Mouse (Mus musculus): ENCODE measurements around the gene Nccrp1. TPM values are rescaled to one million over a fixed set of nuclear protein-coding genes. Genes with fewer than 3 reads are reported as not detected.

Nccrp1 gene
- polyA plus RNA-seq, 1 experiment, result 0.14 TPM

DNA sequence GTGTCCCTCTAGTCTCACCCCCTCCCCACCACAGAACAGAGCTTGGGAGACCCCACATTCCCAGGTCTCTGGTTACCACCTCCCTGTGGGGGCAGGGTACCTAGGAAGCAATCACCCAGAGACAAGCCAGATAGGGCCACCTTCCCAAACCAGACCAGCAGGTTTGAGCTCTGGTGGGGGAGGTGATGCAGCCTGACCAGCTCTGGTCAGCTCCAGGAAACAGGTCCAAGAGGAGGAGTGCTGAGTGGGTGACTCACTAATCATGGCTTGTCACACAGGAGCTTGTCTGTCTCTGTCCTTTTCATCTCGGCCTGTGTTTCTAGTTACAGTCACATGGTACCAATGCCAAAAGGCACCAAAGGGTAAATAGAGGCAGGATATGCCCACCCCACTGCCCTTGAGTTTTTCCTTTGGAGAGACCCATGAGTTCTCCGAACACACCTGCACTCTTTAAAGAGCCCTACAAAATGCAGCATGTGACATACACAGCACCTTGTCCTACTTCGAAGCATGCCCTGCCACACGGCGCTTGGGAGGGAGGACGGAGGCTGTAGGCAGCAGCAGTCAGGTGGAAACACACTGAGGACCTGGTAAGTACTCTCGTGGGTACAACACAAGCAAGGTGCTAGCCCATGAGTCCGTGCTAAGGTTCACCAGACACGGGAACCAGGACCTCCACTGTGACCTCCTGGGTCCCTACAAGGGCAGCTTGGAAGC is 30.9 kb upstream of the Nccrp1 start:
- TF ChIP-seq CTCF (IDR thresholded peaks at IDR 0.05; ENCODE audit: extremely low read depth, insufficient read length, insufficient replicate concordance, low read depth, low read length) (no peak), POLR2A (IDR thresholded peaks at IDR 0.05; ENCODE audit: low read depth, low read length) (no peak)
- Histone ChIP-seq H3K27ac (ENCODE audit: insufficient read depth, low read depth, low read length) (peak overlapping the region; percentile 5), H3K4me3 (ENCODE audit: low read depth, low read length) (no peak overlapping the region)

GRCm38 (mm10) chr7:28576271-28576914 is 29.3 kb upstream of the Nccrp1 start:
- WGBS, result 32% methylated on average over 5 of the region's 5 CpGs
- no peak overlapping the region for H3K4me3 ChIP-seq (ENCODE audit: low read depth, low read length)
- peaks cover 85% of the 10 kb centered on the region for H3K4me1 ChIP-seq (ENCODE audit: control insufficient read depth, insufficient read depth, insufficient read length, low read length)
- no peaks in the 10 kb centered on the region for H3K36me3 ChIP-seq (ENCODE audit: control insufficient read depth, insufficient read depth, low read length)
- H3K27me3 ChIP-seq (ENCODE audit: control insufficient read depth, insufficient read depth, low read length), result no peaks in the 10 kb centered on the region
- peak overlapping the region; percentile 5; the same call in 1 of the 2 replicates for H3K27ac ChIP-seq (ENCODE audit: insufficient read depth, low read depth, low read length)
- TF ChIP-seq POLR2A (IDR thresholded peaks at IDR 0.05; ENCODE audit: low read depth, low read length) (no peak), CTCF (IDR thresholded peaks at IDR 0.05; ENCODE audit: extremely low read depth, insufficient read length, insufficient replicate concordance, low read depth, low read length) (no peak)

More for the DNA sequence above, 30.9 kb upstream of the Nccrp1 start:
- H3K36me3 ChIP-seq (ENCODE audit: control insufficient read depth, insufficient read depth, low read length), result no peaks in the 10 kb centered on the region
- 40% methylated on average over 9 of the region's 9 CpGs for WGBS
- no peaks in the 10 kb centered on the region for H3K27me3 ChIP-seq (ENCODE audit: control insufficient read depth, insufficient read depth, low read length)
- H3K4me1 ChIP-seq (ENCODE audit: control insufficient read depth, insufficient read depth, insufficient read length, low read length), result peaks cover 79% of the 10 kb centered on the region

DNA sequence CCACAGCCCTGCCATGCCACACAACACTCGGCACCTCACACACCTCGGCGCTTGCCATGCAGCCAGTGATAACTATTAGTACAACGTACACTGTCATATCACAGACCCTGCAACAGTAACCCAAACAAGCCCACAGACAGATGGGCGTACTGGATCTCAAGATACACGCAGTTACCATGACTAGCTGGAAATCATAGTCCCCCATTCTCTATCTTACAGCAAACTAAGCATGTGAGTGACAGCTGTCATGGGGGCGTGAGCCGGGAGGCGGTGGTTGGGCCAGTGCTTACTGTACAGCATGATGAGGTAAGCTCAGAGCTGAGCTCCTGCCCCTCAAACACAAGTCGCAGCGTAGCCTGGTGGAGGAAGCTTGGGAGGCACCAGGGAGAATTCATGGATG is 28.5 kb upstream of the Nccrp1 start:
- H3K27me3 ChIP-seq (ENCODE audit: control insufficient read depth, insufficient read depth, low read length), result no peaks in the 10 kb centered on the region
- H3K36me3 ChIP-seq (ENCODE audit: control insufficient read depth, insufficient read depth, low read length), result no peaks in the 10 kb centered on the region
- H3K27ac ChIP-seq (ENCODE audit: insufficient read depth, low read depth, low read length), result no peak overlapping the region
- H3K4me1 ChIP-seq (ENCODE audit: control insufficient read depth, insufficient read depth, insufficient read length, low read length), result peaks cover 88% of the 10 kb centered on the region
- H3K4me3 ChIP-seq (ENCODE audit: low read depth, low read length), result no peak overlapping the region
- TF ChIP-seq CTCF (IDR thresholded peaks at IDR 0.05; ENCODE audit: extremely low read depth, insufficient read length, insufficient replicate concordance, low read depth, low read length) (no peak), POLR2A (IDR thresholded peaks at IDR 0.05; ENCODE audit: low read depth, low read length) (no peak)
- 85% methylated on average over 11 of the region's 11 CpGs for WGBS

- WGBS, result 73% methylated on average over 3 of the region's 3 CpGs
- Histone ChIP-seq H3K4me3 (ENCODE audit: low read depth, low read length) (no peak overlapping the region), H3K4me1 (ENCODE audit: control insufficient read depth, insufficient read depth, insufficient read length, low read length) (peaks cover 83% of the 10 kb centered on the region), H3K27me3 (ENCODE audit: control insufficient read depth, insufficient read depth, low read length) (no peaks in the 10 kb centered on the region), H3K36me3 (ENCODE audit: control insufficient read depth, insufficient read depth, low read length) (peaks cover 12% of the 10 kb centered on the region), H3K27ac (ENCODE audit: insufficient read depth, low read depth, low read length) (peak overlapping the region; percentile 88)
- TF ChIP-seq POLR2A (IDR thresholded peaks at IDR 0.05; ENCODE audit: low read depth, low read length), result no peak
- TF ChIP-seq CTCF (IDR thresholded peaks at IDR 0.05; ENCODE audit: extremely low read depth, insufficient read length, insufficient replicate concordance, low read depth, low read length), result no peak
Measured at GRCm38 (mm10) chr7:28573236-28573635, 26.2 kb upstream of the Nccrp1 start.

DNA sequence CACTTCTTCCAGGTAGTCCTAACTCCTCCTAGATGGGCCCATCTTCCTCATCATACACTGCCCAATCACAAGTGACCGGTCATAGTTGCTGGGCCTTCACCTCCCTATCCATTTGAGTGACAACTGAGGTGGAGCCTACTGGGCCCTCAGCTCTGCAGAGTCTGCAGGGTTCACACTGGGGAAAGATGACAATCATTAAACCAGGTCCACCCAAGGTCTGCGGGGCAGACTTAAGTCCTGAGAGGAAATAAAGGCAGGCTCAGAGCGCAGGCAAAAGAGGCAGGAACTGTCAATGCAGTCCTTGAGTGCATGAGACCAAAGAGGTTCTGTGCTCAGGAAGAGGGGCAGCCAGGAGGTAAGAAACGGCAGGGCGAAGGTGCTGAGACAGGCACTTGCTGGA is 25.6 kb upstream of the Nccrp1 start:
- peaks cover 78% of the 10 kb centered on the region for H3K4me1 ChIP-seq (ENCODE audit: control insufficient read depth, insufficient read depth, insufficient read length, low read length)
- no peaks in the 10 kb centered on the region for H3K27me3 ChIP-seq (ENCODE audit: control insufficient read depth, insufficient read depth, low read length)
- 56% methylated on average over 5 of the region's 5 CpGs for WGBS
- no peak for TF ChIP-seq POLR2A (IDR thresholded peaks at IDR 0.05; ENCODE audit: low read depth, low read length)
- no peak for TF ChIP-seq CTCF (IDR thresholded peaks at IDR 0.05; ENCODE audit: extremely low read depth, insufficient read length, insufficient replicate concordance, low read depth, low read length)
- H3K27ac ChIP-seq (ENCODE audit: insufficient read depth, low read depth, low read length), result peak overlapping the region; percentile 88
- peaks cover 17% of the 10 kb centered on the region for H3K36me3 ChIP-seq (ENCODE audit: control insufficient read depth, insufficient read depth, low read length)
- H3K4me3 ChIP-seq (ENCODE audit: low read depth, low read length), result no peak overlapping the region

GRCm38 (mm10) chr7:28570982-28571682 is 24.1 kb upstream of the Nccrp1 start:
- TF ChIP-seq CTCF (IDR thresholded peaks at IDR 0.05; ENCODE audit: extremely low read depth, insufficient read length, insufficient replicate concordance, low read depth, low read length) (no peak), POLR2A (IDR thresholded peaks at IDR 0.05; ENCODE audit: low read depth, low read length) (0 out of 2 replicates have a peak, but pooled peaks have one; percentile 11)
- Histone ChIP-seq H3K4me1 (ENCODE audit: control insufficient read depth, insufficient read depth, insufficient read length, low read length) (peaks cover 62% of the 10 kb centered on the region), H3K27me3 (ENCODE audit: control insufficient read depth, insufficient read depth, low read length) (no peaks in the 10 kb centered on the region), H3K27ac (ENCODE audit: insufficient read depth, low read depth, low read length) (peak overlapping the region; percentile 92), H3K4me3 (ENCODE audit: low read depth, low read length) (peak overlapping the region; percentile 24; the same call in 1 of the 2 replicates), H3K36me3 (ENCODE audit: control insufficient read depth, insufficient read depth, low read length) (peaks cover 33% of the 10 kb centered on the region)
- WGBS, result 16% methylated on average over 5 of the region's 5 CpGs
